Mouse (Mus musculus): ENCODE data around the gene Cebpzos. TPM values are rescaled to one million over a fixed set of nuclear protein-coding genes. Genes with fewer than 3 reads are reported as not detected.

The Cebpzos gene
- polyA plus RNA-seq, 1 experiment from 2014 or later = 113 TPM

DNA sequence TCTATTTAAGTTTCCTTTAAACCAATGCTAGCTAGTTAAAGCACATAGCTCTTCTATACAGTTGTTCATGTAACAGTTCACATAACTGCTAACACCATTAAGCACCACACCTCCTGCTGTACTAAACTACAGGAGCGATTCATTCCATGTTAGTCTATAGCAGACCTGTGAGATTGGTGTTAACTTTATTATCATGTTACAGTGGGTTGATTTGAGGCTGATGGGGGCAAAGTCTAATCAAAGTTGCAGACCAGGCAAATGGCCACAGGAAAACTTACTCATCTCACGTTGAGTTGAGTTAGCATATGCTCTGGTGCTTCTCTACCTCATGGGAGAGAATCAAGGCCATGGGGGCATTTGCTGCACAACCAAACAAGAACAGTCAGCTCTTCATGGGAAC lies 6.9 kb upstream of the Cebpzos start:
- Histone ChIP-seq H3K9ac (ENCODE audit: low read depth, low read length) (no peak overlapping the region), H3K4me3 (ENCODE audit: low read depth, low read length) (no peak overlapping the region), H3K9me3 (ENCODE audit: control insufficient read depth) (no peaks in the 10 kb centered on the region), H3K4me1 (replicated peaks; ENCODE audit: control insufficient read depth, insufficient read depth, low read length) (no peaks in the 10 kb centered on the region), H3K4me2 (replicated peaks; ENCODE audit: low read depth) (no peak overlapping the region), H3K27ac (ENCODE audit: low read depth, low read length) (no peak overlapping the region), H3K36me3 (ENCODE audit: control insufficient read depth, insufficient read depth) (no peaks in the 10 kb centered on the region), H3K27me3 (replicated peaks; ENCODE audit: control insufficient read depth, insufficient read depth, low read length) (no peaks in the 10 kb centered on the region)
- peak; percentile 54; the same call in 1 of the 2 replicates for ATAC-seq
- TF ChIP-seq CTCF (IDR thresholded peaks at IDR 0.05; ENCODE audit: low read depth) = no peak
- 37% methylated on average over 2 of the region's 2 CpGs for WGBS

DNA sequence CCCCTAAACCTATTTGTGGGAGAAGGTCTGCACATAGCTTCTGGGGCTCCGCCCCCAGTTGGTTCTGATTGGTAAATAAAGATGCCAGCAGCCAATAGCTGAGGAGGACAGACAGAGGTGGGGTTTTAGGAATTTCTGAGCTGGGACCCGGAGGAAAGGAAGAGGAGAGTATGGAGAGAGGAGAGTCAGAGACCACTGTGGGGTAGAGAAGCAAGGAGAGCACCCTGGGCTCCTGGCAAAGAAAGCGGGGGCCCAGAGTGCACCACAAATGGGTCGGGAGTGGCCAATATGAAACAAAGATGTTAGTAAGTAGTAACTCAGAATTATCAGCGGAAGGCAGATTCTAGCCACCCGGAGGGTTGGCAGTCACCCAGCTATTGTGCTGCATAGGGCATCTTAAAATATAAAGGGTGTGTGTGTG lies 3.4 kb upstream of the Cebpzos start:
- ATAC-seq = no peak
- Histone ChIP-seq H3K27ac (ENCODE audit: low read depth, low read length) (no peak overlapping the region), H3K4me3 (ENCODE audit: low read depth, low read length) (peak overlapping the region; percentile 13), H3K4me1 (replicated peaks; ENCODE audit: control insufficient read depth, insufficient read depth, low read length) (peaks cover 3% of the 10 kb centered on the region; the same call in 1 of the 2 replicates), H3K4me2 (replicated peaks; ENCODE audit: low read depth) (peak overlapping the region; percentile 57), H3K36me3 (ENCODE audit: control insufficient read depth, insufficient read depth) (no peaks in the 10 kb centered on the region), H3K27me3 (replicated peaks; ENCODE audit: control insufficient read depth, insufficient read depth, low read length) (no peaks in the 10 kb centered on the region), H3K9ac (ENCODE audit: low read depth, low read length) (no peak overlapping the region), H3K9me3 (ENCODE audit: control insufficient read depth) (no peaks in the 10 kb centered on the region)
- no peak for TF ChIP-seq CTCF (IDR thresholded peaks at IDR 0.05; ENCODE audit: low read depth)
- WGBS = 33% methylated on average over 6 of the region's 6 CpGs

DNA sequence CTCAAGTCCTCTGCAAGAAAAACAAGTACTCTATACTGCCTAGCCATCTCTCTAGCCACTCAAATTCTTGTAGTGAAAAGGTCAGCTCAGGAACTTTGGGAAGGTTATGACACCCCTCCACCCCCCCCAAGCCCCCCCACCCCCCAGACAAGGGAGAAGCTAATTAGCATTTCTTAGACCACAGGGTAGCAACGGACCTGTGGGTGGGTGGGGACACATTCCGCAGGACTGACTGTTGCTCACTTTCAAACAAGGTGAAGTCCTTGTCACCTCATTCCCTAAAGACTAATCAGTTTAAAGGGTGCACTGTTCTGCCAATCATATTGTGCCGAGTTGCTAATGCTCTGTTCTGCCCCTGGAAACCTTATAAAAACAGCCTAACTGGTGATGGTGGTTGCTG lies 2.4 kb upstream of the Cebpzos start:
- no peak overlapping the region for H3K4me3 ChIP-seq (ENCODE audit: low read depth, low read length)
- H3K9ac ChIP-seq (ENCODE audit: low read depth, low read length) = no peak overlapping the region
- H3K27ac ChIP-seq (ENCODE audit: low read depth, low read length) = no peak overlapping the region
- no peak for TF ChIP-seq CTCF (IDR thresholded peaks at IDR 0.05; ENCODE audit: low read depth)
- no peak for ATAC-seq
- no peaks in the 10 kb centered on the region for H3K9me3 ChIP-seq (ENCODE audit: control insufficient read depth)
- H3K27me3 ChIP-seq (replicated peaks; ENCODE audit: control insufficient read depth, insufficient read depth, low read length) = no peaks in the 10 kb centered on the region
- H3K4me2 ChIP-seq (replicated peaks; ENCODE audit: low read depth) = no peak overlapping the region
- 73% methylated on average over 3 of the region's 3 CpGs for WGBS
- H3K4me1 ChIP-seq (replicated peaks; ENCODE audit: control insufficient read depth, insufficient read depth, low read length) = peaks cover 3% of the 10 kb centered on the region; the same call in 1 of the 2 replicates
- no peaks in the 10 kb centered on the region for H3K36me3 ChIP-seq (ENCODE audit: control insufficient read depth, insufficient read depth)

GRCm38 (mm10) chr17:78915772-78916171 lies 528 bp upstream of the Cebpzos start:
- no peak overlapping the region for H3K27ac ChIP-seq (ENCODE audit: low read depth, low read length)
- H3K36me3 ChIP-seq (ENCODE audit: control insufficient read depth, insufficient read depth) = peaks cover 6% of the 10 kb centered on the region; the same call in 1 of the 2 replicates
- no peaks in the 10 kb centered on the region for H3K9me3 ChIP-seq (ENCODE audit: control insufficient read depth)
- TF ChIP-seq CTCF (IDR thresholded peaks at IDR 0.05; ENCODE audit: low read depth) = no peak
- 53% methylated on average over 6 of the region's 6 CpGs for WGBS
- H3K4me1 ChIP-seq (replicated peaks; ENCODE audit: control insufficient read depth, insufficient read depth, low read length) = peaks cover 3% of the 10 kb centered on the region; the same call in 1 of the 2 replicates
- H3K27me3 ChIP-seq (replicated peaks; ENCODE audit: control insufficient read depth, insufficient read depth, low read length) = no peaks in the 10 kb centered on the region
- peak overlapping the region; percentile 91 for H3K4me2 ChIP-seq (replicated peaks; ENCODE audit: low read depth)
- peak overlapping the region; percentile 67; the same call in 1 of the 2 replicates for H3K9ac ChIP-seq (ENCODE audit: low read depth, low read length)
- ATAC-seq = no peak
- peak overlapping the region; percentile 76 for H3K4me3 ChIP-seq (ENCODE audit: low read depth, low read length)

DNA sequence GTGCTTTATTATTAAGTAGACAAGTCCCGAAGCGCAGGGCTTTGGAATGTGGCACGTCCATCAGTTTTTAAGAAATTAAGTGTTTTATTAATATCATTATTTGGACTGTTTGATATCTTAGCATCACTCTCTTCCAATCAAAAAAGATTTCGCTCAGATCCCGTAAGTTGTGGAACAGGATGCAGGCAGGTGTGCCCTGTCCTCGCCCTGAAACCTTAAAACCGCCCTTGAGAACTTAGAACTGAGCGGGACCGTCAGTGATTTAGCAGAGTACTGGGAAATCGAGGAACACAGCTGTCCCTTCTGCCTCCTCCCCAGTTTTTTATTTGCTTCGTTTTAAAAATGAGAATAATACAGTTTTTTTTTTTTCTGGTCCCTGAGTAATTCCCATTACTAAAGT lies 599 bp downstream of the Cebpzos start:
- peak overlapping the region; percentile 67 for H3K9ac ChIP-seq (ENCODE audit: low read depth, low read length)
- H3K4me2 ChIP-seq (replicated peaks; ENCODE audit: low read depth) = peak overlapping the region; percentile 91
- H3K27ac ChIP-seq (ENCODE audit: low read depth, low read length) = peak overlapping the region; percentile 84; the same call in 1 of the 2 replicates
- peaks cover 3% of the 10 kb centered on the region; the same call in 1 of the 2 replicates for H3K4me1 ChIP-seq (replicated peaks; ENCODE audit: control insufficient read depth, insufficient read depth, low read length)
- TF ChIP-seq CTCF (IDR thresholded peaks at IDR 0.05; ENCODE audit: low read depth) = no peak
- no peaks in the 10 kb centered on the region for H3K9me3 ChIP-seq (ENCODE audit: control insufficient read depth)
- no peaks in the 10 kb centered on the region for H3K27me3 ChIP-seq (replicated peaks; ENCODE audit: control insufficient read depth, insufficient read depth, low read length)
- WGBS = under 1% methylated on average over 11 of the region's 11 CpGs
- H3K36me3 ChIP-seq (ENCODE audit: control insufficient read depth, insufficient read depth) = peaks cover 16% of the 10 kb centered on the region
- ATAC-seq = peak; percentile 39
- H3K4me3 ChIP-seq (ENCODE audit: low read depth, low read length) = peak overlapping the region; percentile 76

- Histone ChIP-seq H3K4me3 (ENCODE audit: low read depth, low read length) (no peak overlapping the region), H3K9ac (ENCODE audit: low read depth, low read length) (no peak overlapping the region)
- ATAC-seq = no peak
Observed at GRCm38 (mm10) chr17:78917696-78918095, 1.4 kb downstream of the Cebpzos start.

More at GRCm38 (mm10) chr17:78917696-78918095, 1.4 kb downstream of the Cebpzos start:
- no peaks in the 10 kb centered on the region for H3K9me3 ChIP-seq (ENCODE audit: control insufficient read depth)
- peaks cover 24% of the 10 kb centered on the region for H3K36me3 ChIP-seq (ENCODE audit: control insufficient read depth, insufficient read depth)
- H3K27me3 ChIP-seq (replicated peaks; ENCODE audit: control insufficient read depth, insufficient read depth, low read length) = no peaks in the 10 kb centered on the region
- no peak overlapping the region for H3K27ac ChIP-seq (ENCODE audit: low read depth, low read length)
- WGBS = 46% methylated on average over 6 of the region's 6 CpGs
- TF ChIP-seq CTCF (IDR thresholded peaks at IDR 0.05; ENCODE audit: low read depth) = no peak
- peaks cover 3% of the 10 kb centered on the region; the same call in 1 of the 2 replicates for H3K4me1 ChIP-seq (replicated peaks; ENCODE audit: control insufficient read depth, insufficient read depth, low read length)
- peak overlapping the region; percentile 91 for H3K4me2 ChIP-seq (replicated peaks; ENCODE audit: low read depth)
